Mouse (Mus musculus) kidney, postnatal 36 days (tissue): Measurements from ENCODE around the gene Cul4a.

Source experiments
- DNase-seq, 2 experiments: peaks; one replicate each; pipeline ENCODE4 v3.0.0; 2021 to 2022; ENCODE audit warnings: mixed read lengths in 2 of 2

Gene Cul4a

DNA sequence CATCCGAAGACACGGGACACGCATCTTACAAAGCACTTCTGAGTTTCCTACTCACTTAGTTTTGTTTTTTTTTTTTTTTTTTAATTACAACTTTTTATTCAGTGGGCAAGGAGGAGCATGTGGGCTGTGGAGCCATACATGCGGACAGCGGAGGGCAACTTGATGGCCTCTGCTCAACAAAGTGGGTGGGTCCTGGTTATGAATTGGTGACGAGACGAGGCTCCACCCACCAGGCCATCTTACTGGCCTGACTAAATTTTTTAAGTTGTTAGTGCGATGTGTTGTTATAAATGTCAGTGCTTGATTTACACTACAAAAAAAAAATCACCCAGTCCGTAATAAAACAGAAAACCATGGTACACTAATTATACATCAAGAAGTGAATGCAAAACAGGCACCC is 75.0 kb downstream of the Cul4a start:
- peak in 1 of 2 experiments; percentile 65 for DNase-seq

DNA sequence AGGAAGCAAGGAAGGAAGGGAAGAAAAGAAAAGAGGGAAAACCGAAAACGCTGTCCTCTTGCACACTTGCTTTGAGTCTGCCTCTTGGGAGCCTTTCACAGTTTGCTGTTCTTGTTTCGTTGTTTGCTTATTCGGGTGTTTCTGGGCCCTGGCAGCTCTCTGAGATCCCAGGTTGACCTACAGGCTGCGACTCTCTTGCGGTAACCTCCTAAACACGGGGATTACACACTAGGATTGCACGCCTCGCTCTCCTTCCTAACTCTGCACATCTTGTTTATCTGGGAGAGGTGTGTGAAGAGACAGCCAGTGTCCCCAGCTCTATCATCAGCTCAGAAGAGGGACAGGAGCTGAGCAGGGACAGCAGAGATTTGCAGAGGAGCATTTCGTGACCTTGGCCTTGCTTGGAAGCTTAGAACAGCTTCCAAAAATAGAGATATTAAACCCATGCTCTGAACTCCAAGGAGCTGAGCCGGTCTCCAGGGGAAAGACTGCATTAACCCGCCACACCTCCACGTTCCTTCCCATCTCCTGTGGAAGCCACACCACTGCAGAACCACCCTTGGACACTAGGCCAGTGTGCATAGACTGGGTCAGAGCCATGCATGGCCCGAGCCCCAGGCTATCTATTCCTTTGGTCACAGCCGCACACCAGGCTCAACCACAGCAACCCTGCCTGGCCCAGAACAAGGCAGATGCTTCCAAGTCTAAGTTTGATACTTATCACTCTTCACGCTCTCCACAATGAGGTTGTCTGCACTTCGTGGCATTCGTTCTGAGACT is 75.7 kb downstream of the Cul4a start:
- no peak for DNase-seq

DNA sequence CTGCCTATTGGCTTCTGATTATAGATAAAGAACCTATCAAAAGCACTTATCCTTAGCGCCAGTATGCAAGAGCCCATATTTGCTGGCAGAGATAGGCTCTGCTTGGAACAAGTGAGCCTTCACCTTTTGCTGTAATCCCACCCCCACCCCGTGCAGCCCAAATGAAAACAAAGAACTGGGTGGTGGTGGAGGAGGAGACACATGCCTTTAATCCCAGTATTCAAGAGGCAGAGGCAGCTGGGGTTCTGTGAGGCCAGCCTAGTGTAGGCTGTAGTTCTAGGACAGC is 76.2 kb downstream of the Cul4a start:
- DNase-seq: no peak

DNA sequence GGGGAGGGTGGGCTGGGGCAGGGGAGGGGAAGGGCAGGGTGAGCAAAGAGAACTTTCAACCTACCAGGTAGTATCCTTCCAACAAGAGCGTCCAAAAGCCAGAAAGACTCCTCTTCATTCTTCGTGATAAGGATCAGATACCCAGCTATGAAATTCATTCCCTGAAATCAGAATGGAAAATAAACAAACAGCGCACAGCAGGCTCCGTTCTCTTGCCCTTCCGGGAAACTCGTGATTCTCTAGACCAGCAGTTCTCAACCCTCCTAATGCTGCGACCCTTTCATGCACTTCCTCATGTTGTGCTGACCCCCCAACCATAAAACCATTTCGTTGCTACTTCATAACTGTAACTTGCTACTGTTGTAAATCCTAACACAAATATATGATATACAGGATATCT is 81.4 kb downstream of the Cul4a start:
- DNase-seq: no peak

DNA sequence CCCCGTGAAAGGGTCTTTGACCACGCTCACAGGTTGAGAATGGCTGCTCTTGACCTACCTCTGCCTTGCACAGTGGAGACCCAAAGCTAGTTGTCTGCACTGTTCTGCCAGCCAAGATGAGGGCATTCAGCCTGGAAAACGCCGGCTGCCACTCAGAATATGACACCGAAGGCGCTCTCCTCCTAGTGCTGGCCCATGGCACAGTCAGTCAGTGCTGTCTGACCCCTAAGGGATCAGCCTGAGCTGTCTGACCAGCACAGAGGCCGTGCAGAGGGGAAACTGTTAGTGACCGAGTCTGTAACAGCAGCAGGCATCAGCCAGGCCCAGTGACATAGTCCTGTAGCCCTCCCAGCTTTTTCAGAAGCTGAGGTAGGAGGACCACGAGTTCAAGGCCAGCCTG is 81.8 kb downstream of the Cul4a start:
- no peak for DNase-seq

DNA sequence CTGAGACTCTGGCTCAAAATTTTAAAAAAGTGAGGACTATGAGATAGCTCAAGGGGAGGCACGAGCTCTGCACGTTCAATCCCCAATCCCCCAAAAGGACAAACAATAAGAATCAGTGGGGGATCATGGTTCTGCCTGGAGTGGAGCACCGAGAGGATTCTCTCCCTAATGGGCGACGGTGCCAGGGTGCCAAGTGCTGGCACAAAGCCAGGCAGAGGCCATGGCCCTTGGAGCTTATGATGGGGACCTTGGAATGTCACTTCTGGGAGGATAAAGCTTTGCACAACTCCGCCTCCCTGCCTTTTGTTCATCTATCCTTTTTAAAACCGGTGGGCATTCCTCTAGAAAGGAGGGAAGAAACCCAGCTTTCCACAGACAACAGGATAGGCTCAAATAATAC is 82.2 kb downstream of the Cul4a start:
- DNase-seq: peak in 1 of 2 experiments; percentile 50

DNA sequence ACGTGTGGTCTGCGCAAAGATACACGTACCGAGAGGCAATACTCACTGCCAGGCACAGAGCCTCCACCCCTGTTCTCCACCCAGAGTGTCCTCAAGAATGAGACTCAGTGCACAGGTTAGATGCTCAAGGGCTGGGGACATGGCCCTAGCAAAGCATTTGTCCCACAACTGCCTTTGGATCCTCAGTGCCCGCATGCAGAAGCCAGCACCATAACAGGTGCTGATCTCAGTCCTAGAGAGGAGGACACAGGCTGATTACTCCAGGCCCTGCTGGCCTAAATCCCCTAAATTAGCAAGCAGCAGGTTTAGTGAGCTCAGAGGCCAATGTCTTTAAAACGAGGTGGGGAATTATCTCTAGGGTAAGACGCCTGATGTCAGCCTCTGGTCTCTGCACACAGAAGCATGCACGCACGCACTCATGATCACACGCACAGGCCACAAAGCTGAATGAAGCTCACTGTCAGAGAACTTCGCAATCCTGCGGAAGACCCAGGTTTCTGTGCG is 82.7 kb downstream of the Cul4a start:
- no peak for DNase-seq

DNA sequence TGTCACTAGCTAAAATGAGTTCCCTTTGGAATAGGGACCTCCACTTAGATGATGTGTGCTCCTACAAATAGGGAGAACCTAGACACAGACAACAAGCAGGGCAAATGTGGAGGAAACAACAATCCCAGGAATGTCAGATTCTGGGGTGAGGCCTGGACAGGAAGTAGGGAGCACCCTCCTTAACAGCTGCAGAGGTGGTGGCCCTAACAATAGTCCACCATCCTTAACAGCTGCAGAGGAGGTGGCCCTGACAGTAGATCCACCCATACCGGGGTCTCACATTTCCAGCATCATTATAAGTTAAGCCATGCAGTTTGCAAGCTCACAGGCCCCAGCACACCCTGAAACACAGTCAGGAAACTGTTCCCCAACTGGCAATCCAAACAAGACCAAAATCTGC is 83.4 kb downstream of the Cul4a start:
- DNase-seq: no peak

DNA sequence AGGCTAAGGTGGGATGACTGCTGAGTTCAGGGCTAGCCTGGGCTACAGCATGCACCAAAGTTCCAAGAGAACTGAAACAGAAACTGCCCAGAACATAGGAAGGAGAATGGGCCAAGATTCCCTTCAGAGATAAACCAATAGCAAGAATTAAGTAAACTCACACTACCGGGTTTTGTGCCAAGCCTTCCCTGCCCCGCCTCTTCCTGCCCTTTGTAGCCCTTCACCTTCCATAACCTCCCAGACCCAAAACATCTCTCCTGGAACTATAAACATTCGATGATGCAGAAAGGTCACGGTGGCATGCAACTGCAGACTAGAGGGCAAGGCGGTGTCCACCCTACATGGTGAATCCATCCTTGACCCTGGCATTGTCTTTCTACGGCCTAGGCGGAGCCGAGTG is 84.8 kb downstream of the Cul4a start:
- DNase-seq: no peak

DNA sequence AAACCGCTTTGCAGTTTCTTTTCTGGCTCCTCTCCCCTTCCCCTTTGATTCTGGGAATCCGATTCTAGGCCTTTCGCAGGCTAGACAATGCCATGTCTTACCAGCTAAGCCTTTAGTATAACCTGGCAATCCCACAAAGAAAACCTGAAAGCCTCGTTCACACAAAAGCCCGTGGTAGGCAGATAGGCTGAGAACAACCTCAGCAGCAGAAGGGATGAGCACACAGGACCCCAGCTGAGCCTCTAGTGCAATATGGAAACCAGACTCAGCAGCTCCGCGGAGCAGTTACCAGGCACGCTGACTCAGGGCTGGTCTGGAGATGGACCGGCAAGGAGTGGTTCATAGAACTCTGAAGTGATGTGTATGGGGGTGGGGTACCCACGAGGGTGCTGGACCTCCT is 89.4 kb downstream of the Cul4a start:
- peak in 1 of 2 experiments; percentile 33 for DNase-seq

DNA sequence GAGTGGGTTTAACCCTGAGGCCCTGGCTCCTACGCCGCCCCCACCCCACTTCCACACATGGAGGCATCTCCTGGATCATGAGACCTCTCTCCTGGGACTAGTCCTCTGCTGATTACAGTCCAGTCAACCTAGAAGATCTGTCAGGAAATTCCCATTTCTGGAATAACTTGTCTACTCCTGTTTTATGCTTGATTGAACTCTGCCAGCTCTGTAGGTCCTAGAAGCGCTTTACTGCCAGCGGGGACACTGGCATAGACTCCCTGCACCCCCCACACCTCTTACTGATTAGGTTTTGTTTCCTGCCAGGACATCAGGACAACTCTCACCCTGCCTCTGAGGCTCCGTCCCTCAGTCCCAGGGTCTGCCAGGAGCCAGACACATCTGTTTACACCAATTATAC is 92.1 kb downstream of the Cul4a start:
- DNase-seq: peak; percentile 33 to 48
